Mouse (Mus musculus) brain, embryonic 18.5 days (tissue): Measurements from ENCODE around the gene Cse1l.

ENCODE experiments used
- DNase-seq: peaks from one replicate; pipeline ENCODE4 v3.0.0-alpha.2; 2012; ENCODE audit warnings: low read depth, low spot score

Cse1l gene

DNA sequence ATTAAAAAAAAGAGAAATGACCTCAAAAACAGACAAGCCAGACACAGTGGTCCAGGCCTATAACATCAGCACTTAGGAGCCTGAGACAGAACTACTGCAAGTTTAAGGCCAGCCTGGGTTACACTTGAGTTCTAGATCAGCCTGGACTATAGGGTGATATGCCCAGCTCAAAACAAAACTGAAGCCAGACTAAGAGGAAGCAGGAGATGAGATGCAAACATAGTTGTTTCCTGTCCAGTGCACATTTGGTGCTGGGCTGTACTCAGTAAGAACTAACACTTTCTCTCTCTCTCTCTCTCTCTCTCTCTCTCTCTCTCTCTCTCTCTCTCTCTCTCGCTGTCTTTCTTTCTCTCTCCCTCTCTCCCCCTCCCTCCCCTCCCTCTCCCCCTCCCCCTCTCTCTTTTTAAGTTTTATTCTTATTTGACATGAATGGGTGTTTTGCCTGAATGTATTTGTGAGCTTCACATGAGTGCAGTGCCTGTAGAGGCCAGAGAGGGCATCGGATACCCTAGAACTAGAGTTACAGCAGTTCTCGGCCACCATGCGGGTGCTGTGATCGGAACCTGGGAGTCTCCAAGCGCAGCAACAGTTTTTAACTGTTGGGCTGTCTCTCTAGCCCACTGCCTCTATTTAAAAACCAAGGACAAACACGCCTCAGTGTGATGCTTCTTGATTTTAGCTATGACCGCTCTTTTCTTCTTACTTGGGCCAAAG lies 4.9 kb upstream of the Cse1l start:
- DNase-seq: no peak

DNA sequence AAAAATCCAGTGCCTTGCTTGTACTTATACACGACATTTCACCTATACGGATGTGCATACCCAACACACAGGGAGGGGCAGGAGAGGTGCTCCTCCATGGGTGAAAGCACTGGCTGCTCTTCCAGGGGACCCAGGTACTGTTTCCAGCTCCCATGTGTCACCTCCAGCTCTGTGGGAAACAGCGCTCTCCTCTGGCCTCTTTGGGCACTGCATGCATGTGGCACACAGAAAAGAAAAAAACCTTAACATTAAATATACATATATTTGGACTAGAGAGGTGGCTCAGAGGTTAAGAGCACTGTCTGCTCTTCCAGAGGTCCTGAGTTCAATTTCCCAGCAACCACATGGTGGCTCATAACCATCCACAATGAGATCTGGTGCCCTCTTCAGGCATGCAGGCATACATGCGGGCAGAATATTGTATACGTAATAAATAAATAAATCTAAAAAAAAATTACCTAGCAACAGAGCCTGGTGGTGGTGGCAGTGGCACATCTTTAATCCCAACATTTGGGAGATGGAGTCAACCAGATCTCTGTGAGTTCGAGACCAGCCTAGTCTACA lies 2.0 kb upstream of the Cse1l start:
- no peak for DNase-seq

DNA sequence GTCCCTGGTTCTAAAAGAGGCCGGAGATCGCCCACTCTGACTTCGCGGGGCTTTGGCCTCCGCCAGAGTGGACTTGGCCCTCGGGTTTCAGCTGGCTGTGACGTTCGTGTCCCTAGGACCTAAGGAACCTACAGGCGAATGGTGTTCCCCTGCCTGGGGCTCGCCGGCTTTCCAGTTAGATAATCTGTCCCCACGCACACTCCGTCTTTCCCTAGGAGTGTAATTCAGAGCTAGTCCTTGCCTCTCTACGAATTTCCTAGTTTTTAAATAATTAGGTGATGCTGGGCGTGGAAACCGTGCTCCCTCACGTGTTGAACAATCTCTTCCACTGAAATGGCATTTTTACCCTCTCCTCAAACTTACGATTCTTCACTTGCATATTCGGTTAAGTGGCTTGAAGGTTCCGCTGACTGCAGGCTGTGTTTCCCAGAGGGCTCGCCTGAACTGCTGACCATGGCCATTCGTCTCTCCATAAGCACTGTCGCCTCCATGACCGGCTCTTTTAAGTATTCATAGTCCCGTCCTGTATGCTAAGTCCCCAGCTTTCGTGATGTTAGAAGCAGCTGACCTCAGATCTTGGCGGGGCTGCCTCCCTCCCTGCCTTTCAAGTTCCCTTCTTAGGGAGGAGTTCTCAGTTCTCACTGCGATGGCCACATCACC lies 813 bp downstream of the Cse1l start:
- DNase-seq: no peak

DNA sequence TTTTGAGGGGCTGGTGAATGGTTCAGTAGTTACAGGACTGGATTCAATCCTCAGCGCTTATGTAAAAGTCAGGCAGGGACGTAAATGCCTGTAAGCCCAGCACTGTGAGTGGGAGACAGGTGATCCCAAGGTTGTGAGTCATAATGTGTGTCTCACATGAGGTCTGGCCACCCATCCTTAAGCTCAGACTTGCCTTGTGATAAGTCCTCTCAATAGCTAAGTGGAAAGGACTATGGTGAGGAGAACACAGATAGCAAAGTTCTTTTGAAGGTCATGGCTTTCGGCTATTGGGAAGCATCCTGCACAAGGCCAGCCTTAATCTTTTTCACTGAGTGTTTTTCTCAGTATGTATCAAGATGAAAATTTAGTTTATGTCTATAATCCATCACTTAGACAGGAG lies 3.9 kb downstream of the Cse1l start:
- DNase-seq: no peak

DNA sequence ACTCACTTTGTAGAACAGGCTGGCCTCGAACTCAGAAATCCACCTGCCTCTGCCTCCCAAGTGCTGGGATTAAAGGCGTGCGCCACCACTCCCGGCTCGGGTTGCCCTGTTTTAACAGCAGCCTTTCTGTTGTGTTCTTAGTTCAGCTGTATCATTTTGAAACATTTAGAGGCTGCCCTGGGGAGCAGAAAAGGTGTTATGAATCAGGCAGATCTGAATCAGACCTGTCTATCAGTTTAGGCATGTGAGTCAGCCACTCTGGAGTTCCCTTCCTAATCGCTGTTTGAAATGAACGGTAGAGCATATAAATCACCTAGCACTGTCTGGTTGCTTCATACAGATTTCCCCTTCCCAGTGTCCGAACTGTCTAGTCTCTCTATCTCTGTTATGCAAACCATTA lies 4.7 kb downstream of the Cse1l start:
- DNase-seq: no peak

DNA sequence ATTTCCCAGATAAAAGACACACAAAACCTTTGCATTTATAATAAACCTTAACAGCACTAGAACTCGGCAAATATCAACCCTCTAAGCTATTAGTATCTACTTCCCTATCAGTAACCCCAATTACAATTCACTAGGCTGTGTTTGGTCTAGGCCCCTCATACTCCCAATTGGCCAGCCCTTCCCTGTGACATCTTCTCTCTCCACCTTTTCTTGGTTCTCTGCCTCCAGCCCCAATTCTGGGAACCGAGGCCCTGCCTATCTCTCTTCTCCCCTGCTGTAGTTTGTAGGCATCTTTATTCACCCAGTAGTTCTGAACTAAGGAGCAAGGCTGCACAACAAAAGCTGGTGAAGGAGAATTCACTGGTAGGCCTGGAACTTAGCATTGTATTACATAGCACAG lies 18.1 kb downstream of the Cse1l start:
- DNase-seq: no peak

DNA sequence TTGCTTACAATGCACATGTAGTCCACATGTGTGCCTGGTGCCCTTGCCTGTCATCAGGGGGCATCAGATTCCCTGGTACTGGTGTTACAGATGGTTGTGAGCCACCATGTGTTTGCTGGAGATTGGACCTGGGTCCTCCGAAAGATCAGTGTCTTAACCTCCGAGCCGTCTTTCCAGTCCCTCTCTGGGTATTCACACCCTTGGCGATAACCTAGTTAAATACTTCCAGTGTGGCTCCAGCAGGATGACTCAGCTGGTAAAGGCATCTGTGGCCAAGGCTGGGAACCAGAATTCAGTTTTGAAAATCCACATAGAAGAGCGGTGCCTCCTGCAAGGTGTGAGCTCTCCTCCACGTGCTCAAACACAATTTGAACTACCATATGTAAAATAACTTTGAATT lies 28.1 kb downstream of the Cse1l start:
- DNase-seq: no peak

DNA sequence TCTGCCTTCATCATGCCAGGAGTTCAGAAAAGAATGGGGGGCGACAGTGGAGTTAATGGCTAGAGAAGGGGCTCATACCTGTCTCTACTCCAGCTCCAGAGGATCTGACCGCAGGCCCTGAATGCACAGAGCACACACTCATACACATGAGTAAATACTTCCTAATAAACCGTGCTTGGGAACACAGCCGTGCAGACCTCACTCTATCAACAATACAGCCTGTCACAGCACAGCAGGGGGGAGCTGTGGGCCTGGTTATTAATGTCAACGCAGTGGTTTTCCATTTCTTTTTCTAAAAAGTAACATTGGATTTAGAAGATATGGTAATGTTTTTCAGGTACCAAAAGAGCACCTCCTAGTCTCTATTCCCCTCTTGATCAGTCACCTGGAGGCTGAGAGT lies 28.6 kb downstream of the Cse1l start:
- no peak for DNase-seq

DNA sequence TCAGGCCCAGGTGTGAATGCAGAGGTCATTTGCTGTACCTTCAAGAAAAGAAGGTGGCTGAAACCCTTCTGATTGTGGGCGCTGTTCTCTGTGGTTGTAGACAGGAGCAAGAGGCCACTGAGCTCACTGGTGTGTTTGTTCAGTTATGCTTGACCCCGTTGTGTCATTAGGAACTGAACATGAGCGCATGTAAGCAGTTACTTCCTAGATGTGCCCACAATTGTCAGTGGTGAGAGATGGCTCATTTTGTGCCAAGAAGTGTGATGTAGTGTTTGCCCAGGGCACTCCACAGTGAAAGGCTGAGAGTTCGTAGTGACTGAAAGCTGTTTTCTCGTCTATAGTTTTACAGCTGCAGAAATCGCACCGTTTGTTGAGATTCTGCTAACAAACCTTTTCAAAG lies 29.7 kb downstream of the Cse1l start:
- DNase-seq: no peak

DNA sequence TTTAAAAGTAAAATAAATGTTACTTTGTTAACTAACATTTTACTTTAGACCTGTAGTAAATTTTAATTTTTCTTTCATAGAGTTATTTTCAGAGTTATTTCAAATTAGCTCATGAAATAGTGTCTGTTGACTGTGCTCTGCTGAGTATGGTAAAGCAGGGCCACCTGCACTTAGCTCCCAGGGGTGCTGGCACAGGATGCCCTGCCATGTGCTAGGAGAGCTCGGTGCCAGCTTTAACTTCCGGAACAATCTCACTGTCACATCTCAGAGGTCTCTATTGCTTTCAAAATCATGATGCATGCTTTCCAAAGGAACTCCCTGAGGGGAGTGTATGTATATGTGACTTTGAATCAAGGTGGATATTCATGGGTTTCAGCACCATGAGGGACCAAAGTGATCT lies 30.3 kb downstream of the Cse1l start:
- no peak for DNase-seq

DNA sequence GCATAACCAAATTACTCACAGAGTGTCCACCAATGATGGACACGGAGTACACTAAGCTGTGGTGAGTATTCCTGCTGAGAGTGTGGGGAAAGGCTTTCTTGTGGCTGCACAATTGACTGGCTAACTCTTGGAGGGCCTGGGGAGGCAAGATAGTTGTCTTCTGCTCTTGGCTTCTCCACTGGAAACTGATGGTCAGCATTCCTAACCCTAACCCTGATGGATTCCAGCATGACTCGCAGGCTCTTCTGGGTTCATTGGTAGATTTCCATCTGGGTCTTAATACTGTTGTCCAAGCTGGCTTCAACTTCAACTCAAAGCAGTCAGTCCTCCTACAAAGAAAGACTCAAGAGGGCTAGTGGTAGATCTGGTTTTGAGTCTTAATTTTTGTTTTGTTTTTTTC lies 37.3 kb downstream of the Cse1l start:
- DNase-seq: no peak

DNA sequence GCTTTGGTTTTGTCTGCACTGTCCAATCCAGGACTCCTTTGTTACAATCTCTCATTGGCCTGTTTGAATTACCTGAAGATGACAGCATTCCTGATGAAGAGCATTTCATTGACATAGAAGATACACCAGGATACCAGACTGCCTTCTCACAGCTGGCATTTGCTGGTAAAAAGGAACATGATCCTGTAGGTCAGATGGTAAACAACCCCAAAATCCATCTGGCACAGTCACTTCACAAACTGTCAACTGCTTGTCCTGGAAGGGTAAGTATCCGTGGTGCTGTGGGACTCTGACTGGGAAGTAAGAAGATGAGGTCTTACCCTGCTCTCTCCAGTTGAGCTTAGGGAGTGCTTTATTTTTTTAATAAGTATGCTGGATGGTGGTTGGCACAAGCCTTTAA lies 38.5 kb downstream of the Cse1l start:
- no peak for DNase-seq

DNA sequence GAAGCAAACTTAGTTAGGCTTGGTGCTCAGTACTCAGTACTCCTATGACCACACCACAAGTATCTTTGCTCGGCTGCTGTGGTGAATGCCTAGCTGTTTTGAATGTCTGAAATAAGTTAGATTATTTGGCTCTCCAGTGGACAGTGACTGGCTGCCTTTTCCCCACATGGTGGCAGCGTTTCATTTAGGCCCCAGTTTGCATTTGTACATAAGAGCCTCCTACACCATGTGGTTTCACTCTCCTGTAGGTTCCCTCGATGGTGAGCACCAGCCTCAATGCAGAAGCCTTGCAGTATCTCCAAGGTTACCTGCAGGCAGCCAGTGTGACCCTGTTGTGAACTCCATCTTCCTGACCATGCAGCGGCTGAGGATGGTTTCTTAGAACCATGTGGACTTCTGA lies 39.6 kb downstream of the Cse1l start:
- DNase-seq: no peak

DNA sequence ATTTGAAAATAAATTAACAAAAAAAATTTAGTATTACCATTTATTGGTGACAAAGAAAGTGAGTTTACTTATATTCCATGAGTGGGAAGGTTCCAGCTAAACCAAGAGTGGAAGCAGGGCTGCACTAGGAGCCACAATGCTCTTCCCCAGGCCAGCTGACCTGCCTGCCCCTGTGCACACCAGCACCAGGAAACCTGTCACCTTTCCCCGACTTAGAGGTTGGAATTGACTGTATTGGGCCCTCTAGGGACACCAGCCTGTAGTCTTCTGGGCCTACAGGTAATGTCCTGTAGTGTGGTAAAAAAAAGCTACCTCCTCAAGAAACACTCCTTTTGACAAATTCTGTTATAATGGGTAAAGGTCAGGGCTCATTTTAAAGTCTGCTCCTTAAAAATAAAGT lies 42.4 kb downstream of the Cse1l start:
- DNase-seq: no peak

DNA sequence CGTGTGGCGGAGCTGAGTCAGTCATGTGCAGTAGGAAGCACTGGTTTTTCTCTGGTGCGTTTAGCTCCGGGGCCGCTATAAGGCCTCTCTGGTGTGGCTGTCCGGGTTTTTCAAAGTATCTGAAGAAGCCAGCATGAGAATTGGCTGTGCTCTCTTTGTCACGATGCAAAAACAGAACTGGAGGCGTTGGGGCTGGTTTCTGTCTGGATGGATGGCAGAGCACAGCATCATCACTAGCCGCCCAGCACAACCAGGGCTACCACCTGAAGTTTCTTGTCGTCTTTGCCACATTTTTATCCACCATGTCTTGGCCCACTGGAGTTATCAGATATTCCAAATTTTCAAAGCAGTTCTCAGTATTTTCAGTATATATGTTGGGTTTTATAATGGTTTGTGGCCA lies 43.1 kb downstream of the Cse1l start:
- DNase-seq: no peak

DNA sequence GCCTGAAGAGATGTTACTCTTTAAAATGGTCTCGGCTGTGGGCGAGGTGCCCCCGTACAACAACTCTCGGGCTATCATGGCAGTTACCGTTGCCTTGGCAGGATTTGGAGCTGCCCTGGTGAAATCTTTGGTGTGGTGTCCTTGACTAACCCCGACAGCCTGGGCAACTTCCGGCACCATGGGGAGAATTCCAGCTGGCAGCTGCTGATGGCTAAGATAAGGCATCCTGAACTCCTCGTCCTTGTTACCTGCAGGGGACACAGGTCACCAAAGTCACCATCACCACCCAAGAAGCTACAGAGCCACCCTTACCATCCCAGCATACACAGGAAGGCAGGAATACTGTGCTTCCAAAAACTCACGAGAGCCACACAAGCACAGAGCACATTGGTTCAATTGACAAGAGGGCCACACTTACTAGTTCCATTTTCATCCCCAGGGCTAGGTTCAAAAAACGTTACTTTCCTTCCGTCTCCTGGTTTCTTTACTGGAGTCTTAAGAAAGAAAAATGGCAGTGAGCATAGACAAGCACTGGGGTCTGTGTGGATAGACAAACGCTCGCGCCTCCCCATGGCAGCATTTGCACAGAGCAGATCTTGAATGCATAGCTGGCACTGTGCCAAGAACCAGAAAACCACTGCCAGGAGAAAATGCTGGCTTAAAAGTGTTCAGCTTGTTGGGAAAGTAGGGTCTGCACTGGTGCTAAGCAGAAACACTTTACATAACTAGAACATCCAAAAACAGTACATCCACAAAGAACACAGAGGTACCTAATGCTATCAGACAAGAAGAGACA lies 45.2 kb downstream of the Cse1l start:
- DNase-seq: peak; percentile 24

DNA sequence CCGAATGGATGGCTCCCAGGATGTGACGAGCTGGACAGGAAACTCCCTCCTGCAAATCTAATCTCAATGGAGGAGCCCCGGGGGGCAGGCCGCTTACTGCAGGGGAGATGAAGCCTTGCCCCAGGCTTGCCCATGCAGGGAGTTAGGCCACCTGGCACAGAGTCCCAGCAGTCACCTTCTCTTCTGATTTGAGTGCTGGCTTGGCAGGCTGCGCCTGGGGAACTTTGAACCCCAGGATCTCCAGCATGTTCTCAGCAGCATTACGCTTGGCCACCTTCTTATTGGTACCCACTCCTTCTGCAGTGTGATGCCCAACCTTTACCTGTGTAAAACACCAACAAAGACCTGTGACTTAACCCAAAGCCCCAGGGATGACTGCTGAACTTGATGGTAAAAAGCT lies 46.3 kb downstream of the Cse1l start:
- no peak for DNase-seq

DNA sequence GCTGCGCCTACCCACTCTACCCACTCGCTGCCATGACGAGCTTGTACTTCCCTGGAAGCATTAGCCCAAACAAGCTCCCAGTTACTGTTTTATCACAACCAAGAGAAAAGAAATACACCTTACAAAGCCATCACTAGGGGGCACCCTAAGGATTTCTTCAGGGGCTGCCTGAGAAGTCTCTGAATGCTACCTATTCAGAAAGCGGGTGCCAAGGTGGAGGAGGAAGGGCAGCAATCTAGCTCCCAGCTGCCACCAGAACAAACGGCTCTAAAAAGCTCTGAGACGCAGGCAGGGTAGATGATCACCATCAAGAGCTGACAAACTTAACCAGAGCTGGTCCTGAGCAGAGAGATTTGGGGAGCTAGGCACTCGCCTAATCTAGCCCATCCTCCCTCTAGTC lies 51.0 kb downstream of the Cse1l start:
- DNase-seq: no peak

DNA sequence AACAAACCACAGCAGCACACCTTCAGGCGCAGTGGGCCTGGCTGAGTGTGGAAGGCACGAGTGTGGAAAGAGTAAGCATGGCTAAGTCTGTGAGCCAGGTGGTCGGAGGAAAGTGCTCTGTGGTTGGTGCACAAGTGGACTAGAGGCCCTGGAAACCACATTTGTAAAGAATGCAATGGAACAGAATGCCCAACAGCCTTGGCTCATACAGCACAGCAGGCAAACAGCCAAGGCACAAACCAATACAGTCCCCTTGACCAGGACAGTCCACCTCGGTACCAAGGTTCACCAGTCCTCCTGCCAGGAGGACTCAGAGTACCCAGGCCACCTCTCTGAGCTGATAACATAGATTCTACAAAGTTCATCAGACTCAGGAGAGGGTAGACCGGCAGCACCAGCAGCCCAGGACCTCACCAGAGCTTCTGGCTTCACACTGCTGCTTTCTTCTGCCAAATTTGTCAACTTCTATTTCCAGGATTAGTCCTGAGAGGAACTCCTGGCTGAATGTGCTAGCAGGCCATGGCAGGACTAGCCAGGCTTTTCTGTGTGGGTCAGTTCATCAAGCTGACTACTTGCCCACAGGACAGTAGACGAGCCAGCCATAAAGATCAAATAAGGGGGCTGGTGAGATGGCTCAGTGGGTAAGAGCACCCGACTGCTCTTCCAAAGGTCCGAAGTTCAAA lies 54.9 kb downstream of the Cse1l start:
- no peak for DNase-seq

DNA sequence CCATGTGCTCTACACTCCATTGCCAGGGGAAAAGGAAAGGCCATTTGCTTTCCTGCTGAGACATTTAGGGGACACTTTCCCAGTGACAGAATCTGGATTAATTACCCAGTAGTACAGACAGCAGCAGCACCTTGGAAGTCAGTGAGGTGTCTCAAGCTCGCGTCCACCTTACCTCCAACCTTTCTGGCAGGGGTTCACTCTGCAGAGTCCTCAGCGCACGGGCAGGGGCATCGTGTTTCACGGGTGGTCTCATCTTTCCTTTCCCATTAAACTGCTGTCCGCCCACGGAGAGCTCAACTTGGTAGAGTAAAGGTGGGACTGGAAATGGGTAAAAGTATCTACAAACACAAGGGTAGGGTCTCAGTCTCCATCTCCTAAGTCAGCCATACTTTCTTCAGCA lies 57.4 kb downstream of the Cse1l start:
- no peak for DNase-seq

DNA sequence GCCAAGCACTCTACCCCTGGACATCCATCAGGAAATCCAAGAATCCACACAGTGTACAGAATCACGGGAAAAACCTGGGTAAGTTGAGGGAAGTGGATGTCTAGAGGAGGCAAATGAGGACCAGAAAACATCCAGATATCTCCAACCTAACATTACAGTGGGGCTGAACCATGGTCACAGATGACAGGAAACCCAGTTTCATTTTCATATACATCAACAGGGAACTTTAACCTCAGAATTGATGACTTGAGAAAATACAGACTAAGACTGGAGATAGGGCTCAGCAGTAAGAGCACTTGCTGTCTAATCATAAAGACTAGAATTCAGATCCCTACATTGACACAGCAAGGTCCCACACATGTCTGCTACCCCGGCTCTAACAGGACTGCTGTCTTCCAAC lies 58.9 kb downstream of the Cse1l start:
- DNase-seq: no peak

DNA sequence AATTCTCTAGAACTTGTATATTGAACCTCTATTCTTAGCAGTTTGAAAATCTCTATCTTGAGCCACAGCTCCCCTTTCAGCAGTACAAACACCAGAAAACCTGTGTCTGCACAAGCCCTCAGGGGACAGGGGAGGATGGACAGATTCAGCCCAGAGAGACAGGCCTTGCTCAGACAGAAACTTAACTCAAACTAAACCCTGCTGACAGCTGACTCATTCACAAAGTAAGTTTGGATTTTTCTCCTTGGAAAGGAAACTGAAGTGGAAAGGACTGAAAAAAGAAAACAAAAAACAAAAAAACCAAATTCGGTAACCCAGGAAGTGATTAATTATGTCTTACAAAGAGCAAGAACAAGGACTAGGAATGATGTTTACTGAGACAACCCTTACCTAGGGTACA lies 67.3 kb downstream of the Cse1l start:
- DNase-seq: no peak
